Mouse (Mus musculus): Measurements from ENCODE around the gene Msrb1.
"Not testable (repeated sequence)": the region's sequence is repeated elsewhere in the genome, so short reads cannot be mapped to it uniquely, and the experiment has no call there.

Msrb1 gene

DNA sequence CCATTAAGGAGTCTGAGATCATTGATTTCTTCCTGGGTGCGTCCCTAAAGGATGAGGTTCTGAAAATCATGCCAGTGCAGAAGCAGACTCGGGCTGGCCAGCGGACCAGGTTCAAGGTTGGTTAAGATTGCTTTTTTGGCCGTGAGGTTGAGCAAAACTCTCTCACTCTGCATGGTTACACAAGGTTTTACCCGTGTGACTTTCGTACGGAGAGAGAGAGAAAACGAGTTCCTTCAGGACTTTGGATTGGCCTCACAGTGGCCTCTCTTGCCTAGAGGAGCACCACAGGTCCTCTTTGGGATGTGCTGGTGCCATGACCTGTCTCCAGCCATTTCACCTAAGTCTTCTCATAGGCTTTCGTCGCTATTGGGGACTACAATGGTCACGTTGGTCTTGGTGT lies 15.8 kb upstream of the Msrb1 start:
- not testable (repeated sequence) for DNase-seq

DNA sequence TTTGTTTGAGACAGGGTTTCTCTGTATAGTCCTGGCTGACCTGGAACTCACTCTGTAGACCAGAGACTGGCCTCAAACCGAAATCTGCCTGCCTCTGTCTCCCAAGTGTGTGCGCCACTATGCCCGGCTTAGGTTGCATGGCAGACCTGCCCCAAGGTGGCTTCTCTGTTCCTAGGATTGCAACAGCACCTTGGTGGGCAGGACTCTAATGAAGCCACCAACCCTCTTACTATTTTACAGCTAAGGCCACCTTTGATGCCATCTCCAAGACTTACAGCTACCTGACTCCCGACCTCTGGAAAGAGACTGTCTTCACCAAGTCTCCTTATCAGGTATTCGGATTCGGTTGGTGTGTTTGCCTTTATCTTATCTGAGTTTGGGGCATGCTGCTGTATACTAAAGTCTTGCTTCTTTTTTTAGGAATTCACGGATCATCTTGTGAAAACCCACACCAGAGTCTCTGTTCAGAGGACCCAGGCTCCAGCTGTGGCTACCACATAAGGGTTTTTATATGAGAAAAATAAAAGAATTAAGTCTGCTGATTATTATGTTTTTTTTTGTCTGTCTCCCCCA lies 15.0 kb upstream of the Msrb1 start:
- not testable (repeated sequence) for DNase-seq

DNA sequence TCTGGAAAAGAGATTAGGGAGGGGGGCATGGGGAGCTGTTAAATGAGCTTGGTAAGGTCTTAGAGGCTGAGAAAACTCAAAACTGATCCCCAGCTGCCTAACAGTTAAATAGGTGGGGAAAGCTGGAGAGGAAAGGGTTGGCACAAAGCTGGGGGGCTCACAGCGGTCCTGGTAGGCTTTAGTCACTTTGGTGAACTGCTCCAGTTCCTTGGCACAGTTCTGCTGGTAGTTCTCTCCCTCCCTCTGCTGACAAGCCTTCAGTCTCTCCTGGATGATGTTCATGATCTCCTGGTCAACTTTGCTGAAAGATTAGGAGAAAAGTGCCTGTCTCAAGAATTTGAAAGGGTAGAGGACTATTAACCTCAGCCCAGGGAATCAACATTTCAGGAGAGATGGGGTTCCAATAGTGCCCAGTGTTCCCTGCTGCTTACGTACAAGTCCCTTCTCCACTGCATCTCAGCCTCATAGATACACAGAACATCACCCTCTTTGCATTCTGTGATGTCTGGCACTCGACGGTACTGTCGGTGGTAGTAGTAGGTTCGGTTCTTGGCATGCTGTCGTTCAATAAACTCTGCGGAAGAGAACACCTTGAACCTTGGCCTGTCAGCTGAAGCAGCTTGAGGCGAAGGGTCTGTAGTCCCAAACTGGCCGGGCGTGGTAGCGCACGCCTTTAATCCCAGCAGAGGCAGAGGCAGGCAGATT lies 14.1 kb upstream of the Msrb1 start:
- DNase-seq, result no peak

DNA sequence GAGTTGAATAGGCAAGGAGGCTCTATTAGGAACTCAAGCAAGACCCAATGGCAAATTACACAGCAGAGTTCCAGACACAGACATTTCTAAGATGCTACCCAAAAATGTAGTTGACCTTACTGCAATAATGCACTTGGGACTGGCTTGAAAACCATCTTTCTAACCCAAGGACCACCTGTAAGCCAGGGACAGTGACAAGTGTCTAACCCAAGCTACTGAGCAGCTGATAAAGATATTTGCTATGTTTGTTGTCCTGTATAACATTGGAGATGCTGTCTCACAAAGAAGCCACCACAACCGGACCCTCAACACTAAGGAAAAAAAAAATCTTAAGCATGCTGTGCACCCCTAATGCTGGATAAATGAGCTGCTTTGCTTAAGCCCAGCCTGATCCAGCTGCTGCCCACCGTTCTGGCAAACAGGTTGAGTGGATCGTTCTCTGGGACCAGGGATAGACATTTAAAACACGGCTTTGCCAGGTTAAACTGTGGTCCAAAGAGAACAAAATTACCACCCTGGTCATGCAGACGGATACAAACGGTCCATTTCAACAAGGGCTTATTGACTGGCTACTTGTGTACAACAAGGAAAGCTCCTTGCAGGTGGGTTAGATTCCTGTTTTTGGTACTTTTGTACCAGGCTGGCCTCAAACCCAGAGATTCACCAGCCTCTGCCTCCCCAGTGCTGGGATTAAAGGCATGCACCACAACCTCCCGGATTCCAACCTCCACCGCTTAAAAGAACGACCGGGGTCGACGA lies 13.1 kb upstream of the Msrb1 start:
- DNase-seq, result no peak

DNA sequence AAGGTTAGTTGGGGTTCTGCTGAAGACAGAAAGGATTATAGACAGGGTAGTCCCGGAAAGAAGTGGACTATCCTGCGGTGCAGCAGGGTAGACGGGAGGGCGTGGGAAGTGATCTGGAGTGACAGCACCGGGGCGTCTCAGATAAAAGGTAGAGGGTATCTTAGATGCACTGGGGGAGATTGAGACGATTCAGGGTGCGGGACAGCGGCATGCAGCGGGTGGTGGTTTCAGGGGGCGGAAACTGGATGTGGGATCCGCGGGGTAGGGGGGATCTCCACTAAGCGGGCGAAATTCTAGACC lies 12.6 kb upstream of the Msrb1 start:
- DNase-seq, result no peak

DNA sequence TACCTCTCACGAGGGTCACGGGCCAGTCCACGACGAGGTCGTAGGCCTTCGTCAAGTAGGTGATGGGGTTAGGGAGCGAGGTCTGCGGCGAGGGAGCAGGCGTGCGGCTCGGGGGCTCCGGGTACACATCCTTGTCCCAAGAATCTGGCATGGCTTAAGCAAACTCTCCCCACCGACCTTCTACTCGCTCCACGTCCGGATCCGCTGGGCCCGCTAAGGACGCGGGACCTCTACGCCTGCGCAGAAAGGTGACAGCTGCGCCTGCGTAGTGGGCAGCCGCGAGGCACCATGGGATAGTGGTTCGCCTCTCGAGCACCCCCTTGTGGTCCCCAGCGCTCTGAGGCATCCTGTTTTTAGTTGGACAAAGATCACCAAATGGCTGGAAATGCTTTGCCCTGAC lies 12.3 kb upstream of the Msrb1 start, which contains the start of gene Ndufb10:
Gene Ndufb10, minus strand, starts transcription at position 295 of the 400 bp plus-strand sequence.
- peak; percentile 99 to 100 for DNase-seq

DNA sequence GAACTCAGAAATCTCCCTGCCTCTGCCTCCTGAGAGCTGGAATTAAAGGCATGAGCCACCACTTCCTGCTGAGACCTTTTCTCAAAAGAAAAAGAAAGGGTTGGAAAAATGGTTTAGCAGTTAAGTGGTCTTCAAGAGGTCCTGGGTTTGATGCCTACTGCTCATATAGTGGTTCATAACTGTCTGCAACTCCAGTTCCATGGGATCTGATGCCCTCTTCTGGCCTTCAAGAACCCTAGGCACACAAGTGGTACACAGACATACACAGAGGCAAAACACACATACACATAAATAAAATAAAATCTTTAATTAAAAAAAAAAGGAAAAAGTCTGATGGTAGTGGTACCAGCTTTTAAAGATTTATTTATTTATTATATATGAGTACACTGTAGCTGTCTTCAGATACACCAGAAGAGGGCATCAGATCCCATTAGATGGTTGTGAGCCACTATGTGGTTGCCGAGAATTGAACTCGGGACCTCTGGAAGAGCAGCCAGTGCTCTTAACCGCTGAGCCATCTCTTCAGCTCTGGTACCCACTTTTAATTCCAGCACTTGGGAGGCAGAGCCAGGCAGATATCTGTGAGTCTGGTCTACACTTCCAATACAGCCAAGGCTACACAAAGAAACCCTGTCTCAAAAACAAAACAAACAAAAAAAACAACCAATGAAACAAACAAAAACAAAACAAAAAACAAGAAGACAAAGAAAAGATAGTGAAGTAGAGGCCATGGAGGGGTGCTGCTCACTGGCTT lies 10.6 kb upstream of the Msrb1 start:
- DNase-seq, result no peak

DNA sequence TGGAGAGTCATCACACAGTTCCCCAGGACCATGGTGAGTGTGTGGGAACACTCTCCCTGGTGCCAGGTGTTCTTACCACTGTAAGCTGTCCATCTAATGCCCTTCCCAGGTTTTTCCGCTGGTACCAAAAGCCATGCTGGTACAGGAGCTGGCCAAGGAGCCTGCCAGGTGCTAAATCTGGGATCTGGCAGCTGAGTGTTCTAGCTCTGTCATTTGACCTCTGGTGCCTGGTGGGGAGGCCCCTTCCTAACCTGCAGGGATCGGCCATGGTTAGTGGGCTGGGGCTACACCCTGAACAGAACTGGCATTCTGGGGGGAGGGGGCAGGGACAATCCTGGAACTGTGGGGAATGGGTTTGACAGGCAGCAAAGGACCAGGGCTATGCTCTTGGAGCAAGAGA lies 8.8 kb upstream of the Msrb1 start, which contains the start of gene Rpl3l:
Gene Rpl3l, plus strand, starts transcription at position 203 of the 400 bp plus-strand sequence.
- DNase-seq, result no peak

DNA sequence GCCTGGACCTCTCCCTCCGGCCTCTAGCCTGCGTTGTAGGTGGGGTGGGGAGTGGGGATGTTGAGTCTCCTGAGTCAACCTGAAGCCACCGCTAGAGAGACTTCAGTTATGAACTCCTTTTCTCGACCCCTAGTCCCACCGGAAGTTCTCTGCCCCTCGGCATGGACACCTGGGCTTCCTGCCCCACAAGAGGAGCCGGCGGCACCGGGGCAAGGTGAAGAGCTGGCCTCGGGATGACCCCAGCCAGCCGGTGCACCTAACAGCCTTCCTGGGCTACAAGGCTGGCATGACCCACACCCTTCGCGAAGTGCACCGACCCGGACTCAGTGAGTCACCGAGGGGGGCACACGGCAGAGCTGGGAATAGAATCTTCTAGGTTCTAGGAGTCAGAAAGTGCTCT lies 8.3 kb upstream of the Msrb1 start:
- DNase-seq, result no peak

DNA sequence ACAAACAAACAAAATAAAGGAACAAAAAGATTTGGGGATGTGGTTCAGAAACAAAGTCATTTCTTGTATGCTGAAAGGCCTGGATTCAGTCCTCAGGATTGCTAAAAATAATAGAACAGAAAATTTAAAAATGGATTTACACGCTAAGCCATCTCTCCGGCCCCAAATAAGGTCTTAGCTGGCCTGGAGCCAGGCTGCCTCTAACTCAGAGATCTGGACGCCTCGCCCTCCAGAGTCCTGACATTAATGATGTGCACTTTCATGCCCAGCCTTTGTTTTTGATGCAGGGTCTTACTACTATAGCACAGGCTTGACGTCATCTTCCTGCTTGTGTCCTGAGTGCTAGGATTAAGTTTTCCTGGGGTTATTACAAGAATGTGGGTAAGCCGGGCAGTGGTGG lies 7.4 kb upstream of the Msrb1 start:
- no peak for DNase-seq

DNA sequence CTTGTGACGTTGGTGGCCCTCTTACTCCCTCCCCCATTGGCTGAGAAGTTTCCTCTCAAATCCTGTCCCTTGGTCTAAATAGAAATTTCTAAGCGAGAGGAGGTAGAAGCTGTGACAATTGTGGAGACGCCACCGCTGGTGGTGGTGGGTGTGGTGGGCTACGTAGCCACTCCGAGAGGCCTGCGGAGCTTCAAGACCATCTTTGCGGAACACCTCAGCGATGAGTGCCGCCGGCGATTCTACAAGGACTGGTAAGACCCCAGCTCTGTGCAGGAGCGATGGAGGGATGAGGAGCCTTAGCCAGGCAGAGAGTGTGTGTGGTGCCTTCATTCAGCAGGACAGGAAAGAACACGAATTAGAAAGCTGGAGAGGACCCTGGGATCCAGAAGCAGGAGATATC lies 5.7 kb upstream of the Msrb1 start:
- DNase-seq, result no peak

DNA sequence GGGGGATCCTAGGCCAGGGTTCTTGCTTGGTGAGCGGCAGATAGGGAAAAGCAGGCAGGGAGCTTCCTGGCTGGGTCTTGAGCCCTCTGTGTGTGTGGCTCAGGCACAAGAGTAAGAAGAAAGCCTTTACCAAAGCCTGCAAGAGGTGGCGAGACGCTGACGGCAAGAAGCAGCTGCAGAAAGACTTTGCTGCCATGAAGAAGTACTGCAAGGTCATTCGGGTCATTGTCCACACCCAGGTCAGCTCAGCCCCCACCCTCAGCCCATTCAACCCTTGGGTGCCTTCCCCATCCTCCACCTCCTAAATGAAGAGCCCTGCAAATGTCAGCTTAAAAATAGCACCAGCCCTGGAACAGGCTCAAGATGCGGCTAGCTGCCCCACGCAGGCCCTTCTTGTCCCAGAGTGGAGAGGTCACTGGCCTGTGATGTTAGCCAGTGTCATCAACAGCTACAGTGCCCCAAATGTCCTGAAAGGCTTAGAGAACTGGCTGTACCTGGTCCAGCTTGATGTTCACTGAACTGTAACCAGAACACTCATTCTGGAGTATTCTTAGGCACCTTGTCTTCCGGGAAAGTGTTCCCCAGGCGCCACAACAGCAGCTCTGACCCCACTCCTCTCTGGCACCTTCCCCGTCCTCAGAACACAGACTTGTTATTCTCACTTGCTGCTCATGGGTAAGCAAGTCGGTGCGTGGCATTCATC lies 4.1 kb upstream of the Msrb1 start:
- no peak for DNase-seq

DNA sequence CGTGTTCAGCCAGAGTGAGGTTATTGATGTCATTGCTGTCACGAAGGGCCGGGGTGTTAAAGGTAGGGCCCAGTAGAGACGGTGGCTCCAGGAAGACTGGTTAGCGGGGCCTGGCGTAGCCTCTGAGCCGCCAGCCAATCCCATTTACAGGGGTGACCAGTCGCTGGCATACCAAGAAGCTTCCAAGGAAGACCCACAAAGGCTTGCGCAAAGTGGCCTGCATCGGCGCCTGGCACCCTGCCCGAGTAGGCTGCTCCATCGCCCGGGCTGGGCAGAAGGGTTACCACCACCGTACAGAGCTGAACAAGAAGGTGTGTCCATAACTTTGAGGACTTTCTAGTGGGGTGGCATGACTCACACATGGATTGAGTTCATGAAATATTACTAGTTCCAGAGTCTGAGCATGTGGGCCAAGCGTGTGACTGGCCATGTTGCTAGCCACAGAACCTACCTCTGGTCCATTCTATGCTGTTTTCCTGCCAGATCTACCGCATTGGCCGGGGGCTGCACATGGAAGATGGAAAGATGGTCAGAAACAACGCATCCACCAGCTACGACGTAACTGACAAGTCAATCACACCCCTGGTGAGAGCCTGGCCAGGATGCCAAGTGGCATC lies 2.9 kb upstream of the Msrb1 start:
- no peak for DNase-seq

DNA sequence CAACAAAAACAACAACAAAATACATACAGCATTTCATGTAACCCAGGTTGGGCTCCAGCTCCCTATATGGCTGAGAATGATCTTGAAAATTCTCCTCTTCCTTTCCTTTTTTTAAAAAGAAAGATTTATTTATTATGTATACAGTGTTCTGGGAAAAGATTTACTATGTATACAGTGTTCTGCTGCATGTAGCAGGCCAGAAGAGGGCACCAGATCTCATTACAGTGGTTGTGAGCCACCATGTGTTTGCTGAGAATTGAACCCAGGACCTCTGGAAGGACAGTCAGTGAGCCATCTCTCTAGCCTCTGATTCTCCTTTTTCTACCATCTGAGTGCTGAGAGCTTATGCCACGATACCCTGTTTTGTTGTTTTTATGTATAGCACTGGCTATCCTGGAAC lies 1.9 kb upstream of the Msrb1 start:
- DNase-seq, result no peak

DNA sequence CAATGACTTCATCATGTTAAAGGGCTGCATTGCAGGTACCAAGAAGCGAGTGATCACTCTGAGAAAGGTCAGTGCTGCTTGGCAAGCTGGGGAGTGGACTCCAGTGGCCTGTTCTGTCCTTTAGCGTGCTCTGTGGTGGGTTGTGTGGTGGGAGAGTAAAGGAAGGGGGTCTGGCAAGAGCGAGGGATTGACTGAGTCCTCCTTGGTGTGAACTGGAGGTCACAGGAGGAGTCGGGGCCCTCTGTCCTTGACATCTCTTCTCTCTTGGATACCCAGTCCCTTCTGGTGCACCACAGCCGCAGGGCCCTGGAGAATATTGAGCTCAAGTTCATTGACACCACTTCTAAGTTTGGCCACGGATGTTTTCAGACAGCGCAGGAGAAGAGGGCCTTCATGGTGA lies 996 bp upstream of the Msrb1 start:
- no peak for DNase-seq

DNA sequence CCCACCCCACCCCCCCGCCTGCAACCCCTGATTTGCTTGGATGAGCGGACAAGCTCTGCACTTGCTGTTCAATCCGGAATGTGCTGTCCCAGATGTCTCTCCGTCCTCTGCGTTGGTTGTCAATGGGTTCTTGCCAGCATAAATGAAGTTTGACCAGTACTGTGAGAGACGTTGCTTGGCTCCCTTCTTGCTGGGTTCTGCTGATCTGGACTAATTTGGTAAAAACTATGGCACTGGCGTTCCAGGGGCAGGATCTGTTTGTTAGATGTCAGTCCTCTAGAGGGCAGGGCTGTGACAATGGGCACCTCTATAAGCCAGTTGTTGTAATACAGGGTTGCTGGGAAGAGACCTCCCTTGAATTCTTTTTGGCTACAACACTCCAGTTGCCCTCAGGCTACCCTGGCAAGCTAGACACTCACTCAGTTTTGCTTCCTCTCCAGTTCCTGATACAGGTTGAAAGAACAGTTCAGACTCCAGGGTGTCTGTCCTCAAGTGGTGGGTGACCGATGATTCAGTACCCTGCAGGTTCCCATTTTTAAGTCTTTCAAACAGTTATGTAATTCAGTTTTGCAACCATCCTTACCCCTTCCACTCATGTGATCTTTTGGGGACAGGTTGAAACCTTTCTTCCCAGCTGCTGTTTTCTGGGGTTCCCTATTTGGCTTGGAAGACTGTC lies 831 bp downstream of the Msrb1 start:
- DNase-seq, result no peak

DNA sequence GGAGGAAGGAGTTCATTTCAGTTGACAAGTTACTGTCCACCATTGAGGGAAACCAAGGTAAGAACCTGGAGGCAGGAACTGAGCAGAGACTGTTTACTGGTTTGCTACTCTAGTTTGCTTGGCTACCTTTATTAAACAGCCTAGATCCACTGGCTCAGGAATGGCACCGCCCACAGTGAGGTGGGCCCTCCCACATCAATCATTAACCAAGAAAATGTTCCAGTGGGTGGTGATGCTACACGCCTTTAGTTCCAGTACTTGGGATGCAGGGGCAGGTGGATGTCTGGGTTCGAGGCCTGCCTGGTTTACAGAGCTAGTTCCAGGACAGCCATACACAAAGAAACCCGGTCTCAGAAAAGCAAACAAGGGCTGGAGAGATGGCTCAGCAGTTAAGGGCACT lies 1.8 kb downstream of the Msrb1 start:
- DNase-seq, result no peak

DNA sequence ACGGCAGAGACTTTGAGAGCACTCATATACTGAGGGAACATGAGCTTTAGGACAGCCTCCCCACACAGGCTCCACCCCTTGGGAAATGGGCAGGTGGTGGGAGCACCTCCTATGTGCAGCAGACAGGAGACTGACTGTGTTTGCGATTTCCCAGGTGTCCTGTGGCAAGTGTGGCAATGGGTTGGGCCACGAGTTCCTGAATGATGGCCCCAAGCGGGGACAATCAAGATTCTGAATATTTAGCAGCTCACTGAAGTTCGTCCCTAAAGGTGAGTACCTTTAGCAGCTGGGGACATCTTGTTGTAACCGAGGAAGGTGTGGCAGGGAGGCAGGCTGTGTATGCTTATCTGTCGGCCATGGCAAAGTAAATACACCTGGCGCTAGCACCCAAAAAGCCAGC lies 3.5 kb downstream of the Msrb1 start:
- DNase-seq, result no peak

DNA sequence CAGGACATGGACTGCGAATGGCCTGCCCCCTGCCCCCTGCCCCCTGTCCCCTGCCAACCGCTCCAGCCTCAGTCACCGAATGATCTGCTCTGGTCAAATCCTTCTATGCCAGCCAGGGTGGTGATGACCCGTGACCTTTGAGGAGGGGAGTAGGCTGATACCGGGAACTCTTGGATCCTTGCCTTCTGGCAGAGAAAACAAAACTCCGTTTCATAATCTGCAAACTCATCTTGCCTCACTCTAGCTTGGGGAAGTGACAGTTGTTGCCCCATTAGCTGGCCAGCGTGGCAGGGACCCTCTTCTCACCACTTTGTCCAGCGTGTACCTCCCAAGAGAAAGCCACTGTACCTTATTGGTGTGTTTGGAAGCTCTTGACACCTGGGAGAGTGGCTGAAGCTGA lies 5.9 kb downstream of the Msrb1 start:
- DNase-seq, result no peak

DNA sequence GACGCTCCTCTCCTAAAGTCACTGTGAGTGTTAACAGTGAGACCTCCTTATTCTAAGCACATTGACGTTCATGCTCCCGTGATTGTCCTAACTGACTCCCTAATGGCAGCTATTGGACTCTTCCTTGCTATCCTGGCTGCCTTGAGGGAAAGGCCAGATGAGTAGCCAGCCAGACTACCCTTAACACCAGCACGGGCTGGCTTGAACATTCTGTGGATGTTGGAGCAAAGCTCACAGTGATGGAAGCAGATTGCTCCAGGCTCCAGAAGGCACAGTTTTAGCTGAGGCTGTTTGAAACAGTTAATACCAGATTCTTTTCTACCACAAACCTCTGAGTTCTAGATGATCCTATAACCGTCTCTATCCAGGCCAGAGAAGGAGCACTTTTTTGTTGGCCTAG lies 7.5 kb downstream of the Msrb1 start:
- no peak for DNase-seq

DNA sequence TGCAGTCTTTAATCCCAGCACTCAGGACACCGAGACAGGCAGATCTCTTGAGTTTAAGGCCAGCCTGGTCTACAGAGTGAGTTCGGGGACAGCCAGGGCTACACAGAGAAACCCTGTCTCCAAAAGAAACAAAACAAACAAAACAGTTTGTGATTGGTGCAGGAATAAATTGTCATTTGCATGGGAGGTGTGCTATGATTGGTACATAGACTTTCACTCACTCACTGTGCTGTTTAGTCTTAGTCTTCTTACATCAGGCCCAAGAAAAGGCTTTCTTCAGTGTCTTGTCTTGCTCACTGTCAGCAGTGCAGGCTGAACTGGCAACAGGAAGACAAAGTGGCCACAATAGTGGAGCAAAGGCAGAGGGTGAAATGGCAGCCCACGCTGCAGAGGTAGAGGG lies 7.9 kb downstream of the Msrb1 start:
- no peak for DNase-seq

Measured in cerebellum, postnatal 10 days (tissue).